Mouse (Mus musculus): ENCODE data around the gene Wfdc5. TPM values are rescaled to one million over a fixed set of nuclear protein-coding genes. Genes with fewer than 3 reads are reported as not detected.

The Wfdc5 gene
- polyA plus RNA-seq, 1 experiment from 2014 or later = not detected

- Histone ChIP-seq H3K27me3 (replicated peaks) (peaks cover 71% of the 10 kb centered on the region), H3K4me1 (peaks cover 28% of the 10 kb centered on the region), H3K9me3 (no peaks in the 10 kb centered on the region), H3K36me3 (no peaks in the 10 kb centered on the region), H3K27ac (no peak within 1 kb of the TSS), H3K4me2 (replicated peaks) (peak within 1 kb of the TSS; percentile 70), H3K4me3 (peak within 1 kb of the TSS; percentile 29), H3K9ac (peak within 1 kb of the TSS; percentile 21; the same call in 1 of the 2 replicates)
- under 1% methylated on average over 28 of the region's 29 CpGs for WGBS
- no peak for ATAC-seq (ENCODE audit: low FRiP score, low read depth)
Observed at GRCm38 (mm10) chr2:164170902-164171301, 11.6 kb downstream of the Wfdc5 start, which contains the start of gene Kcns1. TSS of gene Kcns1 (minus strand) at chr2:164171113.

GRCm38 (mm10) chr2:164170326-164170725 is 12.2 kb downstream of the Wfdc5 start:
- Histone ChIP-seq H3K4me1 (peaks cover 28% of the 10 kb centered on the region), H3K36me3 (no peaks in the 10 kb centered on the region), H3K4me3 (0 out of 2 replicates have a peak overlapping the region, but pooled peaks have one; percentile 11), H3K9ac (no peak overlapping the region), H3K4me2 (replicated peaks) (peak overlapping the region; percentile 70), H3K27me3 (replicated peaks) (peaks cover 71% of the 10 kb centered on the region), H3K9me3 (no peaks in the 10 kb centered on the region), H3K27ac (no peak overlapping the region)
- no peak for ATAC-seq (ENCODE audit: low FRiP score, low read depth)
- 5% methylated on average over 11 of the region's 11 CpGs for WGBS

- H3K4me3 ChIP-seq = peak overlapping the region; percentile 25
- no peak overlapping the region for H3K9ac ChIP-seq
- peaks cover 28% of the 10 kb centered on the region for H3K4me1 ChIP-seq
- peaks cover 63% of the 10 kb centered on the region for H3K27me3 ChIP-seq (replicated peaks)
- ATAC-seq (ENCODE audit: low FRiP score, low read depth) = 0 out of 2 replicates have a peak, but pooled peaks have one; percentile 25
- H3K36me3 ChIP-seq = no peaks in the 10 kb centered on the region
- H3K27ac ChIP-seq = no peak overlapping the region
- no peaks in the 10 kb centered on the region for H3K9me3 ChIP-seq
- peak overlapping the region; percentile 57 for H3K4me2 ChIP-seq (replicated peaks)
- WGBS = 13% methylated on average over 42 of the region's 42 CpGs
Observed at GRCm38 (mm10) chr2:164168571-164168946, 14.0 kb downstream of the Wfdc5 start.

GRCm38 (mm10) chr2:164167752-164168570 is 14.6 kb downstream of the Wfdc5 start:
- peak overlapping the region; percentile 25 for H3K4me3 ChIP-seq

GRCm38 (mm10) chr2:164164941-164165340 is 17.6 kb downstream of the Wfdc5 start:
- Histone ChIP-seq H3K36me3 (no peaks in the 10 kb centered on the region), H3K27ac (no peak overlapping the region), H3K4me1 (peaks cover 12% of the 10 kb centered on the region), H3K27me3 (replicated peaks) (peaks cover 39% of the 10 kb centered on the region), H3K4me3 (no peak overlapping the region), H3K4me2 (replicated peaks) (no peak overlapping the region), H3K9ac (no peak overlapping the region), H3K9me3 (no peaks in the 10 kb centered on the region)
- 94% methylated on average over 5 of the region's 5 CpGs for WGBS
- no peak for ATAC-seq (ENCODE audit: low FRiP score, low read depth)

More at GRCm38 (mm10) chr2:164167752-164168570, 14.6 kb downstream of the Wfdc5 start:
- WGBS = 14% methylated on average over 90 of the region's 90 CpGs
- H3K27me3 ChIP-seq (replicated peaks) = peaks cover 62% of the 10 kb centered on the region
- no peak overlapping the region for H3K9ac ChIP-seq
- no peak overlapping the region for H3K27ac ChIP-seq
- no peaks in the 10 kb centered on the region for H3K36me3 ChIP-seq
- H3K9me3 ChIP-seq = no peaks in the 10 kb centered on the region
- peak overlapping the region; percentile 57 for H3K4me2 ChIP-seq (replicated peaks)
- ATAC-seq (ENCODE audit: low FRiP score, low read depth) = peak; percentile 25; the same call in 1 of the 2 replicates
- peaks cover 28% of the 10 kb centered on the region for H3K4me1 ChIP-seq

GRCm38 (mm10) chr2:164161515-164162055 is 21.0 kb downstream of the Wfdc5 start:
- no peak for ATAC-seq (ENCODE audit: low FRiP score, low read depth)
- H3K9me3 ChIP-seq = no peaks in the 10 kb centered on the region
- H3K27ac ChIP-seq = no peak overlapping the region
- WGBS = 91% methylated on average over 11 of the region's 11 CpGs
- H3K9ac ChIP-seq = no peak overlapping the region
- H3K36me3 ChIP-seq = 0 out of 2 replicates have a peak, but pooled peaks cover 7% of the 10 kb centered on the region
- no peak overlapping the region for H3K4me3 ChIP-seq
- H3K27me3 ChIP-seq (replicated peaks) = peaks cover 5% of the 10 kb centered on the region
- H3K4me2 ChIP-seq (replicated peaks) = no peak overlapping the region
- no peaks in the 10 kb centered on the region for H3K4me1 ChIP-seq

GRCm38 (mm10) chr2:164158838-164159237 is 23.7 kb downstream of the Wfdc5 start:
- Histone ChIP-seq H3K4me3 (no peak overlapping the region), H3K9me3 (no peaks in the 10 kb centered on the region), H3K4me2 (replicated peaks) (no peak overlapping the region), H3K27ac (no peak overlapping the region), H3K4me1 (no peaks in the 10 kb centered on the region), H3K36me3 (peaks cover 22% of the 10 kb centered on the region; the same call in 1 of the 2 replicates), H3K27me3 (replicated peaks) (no peaks in the 10 kb centered on the region), H3K9ac (no peak overlapping the region)
- WGBS = 89% methylated on average over 2 of the region's 2 CpGs
- no peak for ATAC-seq (ENCODE audit: low FRiP score, low read depth)

- peaks cover 48% of the 10 kb centered on the region for H3K36me3 ChIP-seq
- ATAC-seq (ENCODE audit: low FRiP score, low read depth) = no peak
- H3K4me2 ChIP-seq (replicated peaks) = no peak overlapping the region
- H3K27ac ChIP-seq = no peak overlapping the region
- WGBS = 92% methylated on average over 7 of the region's 7 CpGs
- H3K27me3 ChIP-seq (replicated peaks) = no peaks in the 10 kb centered on the region
- H3K4me1 ChIP-seq = no peaks in the 10 kb centered on the region
- H3K9me3 ChIP-seq = no peaks in the 10 kb centered on the region
- H3K9ac ChIP-seq = no peak overlapping the region
- H3K4me3 ChIP-seq = no peak overlapping the region
Observed at GRCm38 (mm10) chr2:164156158-164156557, 26.4 kb downstream of the Wfdc5 start.

- H3K36me3 ChIP-seq = peaks cover 48% of the 10 kb centered on the region
- H3K9ac ChIP-seq = no peak overlapping the region
- peaks cover 15% of the 10 kb centered on the region for H3K4me1 ChIP-seq
- no peak for ATAC-seq (ENCODE audit: low FRiP score, low read depth)
- no peaks in the 10 kb centered on the region for H3K27me3 ChIP-seq (replicated peaks)
- no peaks in the 10 kb centered on the region for H3K9me3 ChIP-seq
- WGBS = 90% methylated on average over 10 of the region's 10 CpGs
- no peak overlapping the region for H3K4me3 ChIP-seq
- H3K4me2 ChIP-seq (replicated peaks) = no peak overlapping the region
- no peak overlapping the region for H3K27ac ChIP-seq
Observed at GRCm38 (mm10) chr2:164154007-164154406, 28.5 kb downstream of the Wfdc5 start.

- 94% methylated on average over 11 of the region's 11 CpGs for WGBS
- no peak for ATAC-seq (ENCODE audit: low FRiP score, low read depth)
- H3K4me1 ChIP-seq = peaks cover 15% of the 10 kb centered on the region
- no peak overlapping the region for H3K9ac ChIP-seq
- H3K36me3 ChIP-seq = peaks cover 45% of the 10 kb centered on the region
- no peak overlapping the region for H3K27ac ChIP-seq
- no peak overlapping the region for H3K4me2 ChIP-seq (replicated peaks)
- H3K9me3 ChIP-seq = no peaks in the 10 kb centered on the region
- no peak overlapping the region for H3K4me3 ChIP-seq
- no peaks in the 10 kb centered on the region for H3K27me3 ChIP-seq (replicated peaks)
Observed at GRCm38 (mm10) chr2:164152341-164152740, 30.2 kb downstream of the Wfdc5 start.

- WGBS = 41% methylated on average over 14 of the region's 14 CpGs
- ATAC-seq (ENCODE audit: low FRiP score, low read depth) = no peak
- Histone ChIP-seq H3K9me3 (no peaks in the 10 kb centered on the region), H3K4me3 (no peak overlapping the region), H3K4me2 (replicated peaks) (no peak overlapping the region), H3K4me1 (peaks cover 15% of the 10 kb centered on the region), H3K9ac (no peak overlapping the region), H3K36me3 (peaks cover 30% of the 10 kb centered on the region), H3K27me3 (replicated peaks) (no peaks in the 10 kb centered on the region), H3K27ac (no peak overlapping the region)
Observed at GRCm38 (mm10) chr2:164150086-164150760, 32.3 kb downstream of the Wfdc5 start.

- Histone ChIP-seq H3K36me3 (peaks cover 3% of the 10 kb centered on the region), H3K27me3 (replicated peaks) (no peaks in the 10 kb centered on the region), H3K4me2 (replicated peaks) (no peak overlapping the region), H3K27ac (no peak overlapping the region), H3K9me3 (no peaks in the 10 kb centered on the region), H3K4me3 (no peak overlapping the region), H3K4me1 (peaks cover 15% of the 10 kb centered on the region), H3K9ac (no peak overlapping the region)
- no peak for ATAC-seq (ENCODE audit: low FRiP score, low read depth)
- WGBS = 96% methylated on average over 12 of the region's 12 CpGs
Observed at GRCm38 (mm10) chr2:164146556-164146955, 36.0 kb downstream of the Wfdc5 start.
